Mouse (Mus musculus) left cerebral cortex, postnatal 36 days (tissue): ENCODE measurements around the gene Evc2. TPM values are rescaled to one million over a fixed set of nuclear protein-coding genes. Genes with fewer than 3 reads are reported as not detected.

Experiments used
- DNase-seq, 2 experiments: peaks; one replicate each; pipeline ENCODE4 v3.0.0; 2021 to 2022; ENCODE audit warnings: low spot score in 2 of 2, mixed read lengths in 1 of 2
- intact Hi-C: fragments of 180-260 bp; cut with DNase I; formaldehyde crosslinking; loops from one replicate; pipeline ENCODE4 v1.15.1; 2025
- total RNA-seq, 2 experiments: library from RNA; stranded (reverse); gene quantifications; 2 replicates each; pipeline ENCODE4 v1.2.3; 2021

Evc2 gene
- total RNA-seq, 2 experiments from 2014 or later: 12.0 to 14.1 TPM

DNA sequence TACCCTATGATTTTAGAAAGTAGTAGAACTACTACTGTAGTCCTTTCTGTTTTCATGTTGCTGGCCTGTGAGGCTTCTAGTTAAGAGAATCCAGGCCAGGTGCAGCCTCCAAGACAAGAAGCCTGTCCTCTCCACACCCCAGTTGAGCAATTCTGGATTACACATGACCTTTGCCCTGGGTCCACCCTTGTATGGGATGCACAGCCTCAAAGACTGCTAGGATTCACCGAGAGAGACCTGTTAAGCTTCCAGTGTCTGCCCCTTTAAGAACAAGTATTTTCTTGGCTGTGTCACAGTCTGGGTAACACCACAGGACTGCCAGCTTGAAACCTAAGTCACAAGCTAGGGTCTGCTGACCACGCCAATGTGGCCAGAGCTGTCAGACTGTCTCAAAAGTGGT, 119.9 kb downstream of the Evc2 start:
- intact Hi-C loops: no loop called here
- no peak for DNase-seq

DNA sequence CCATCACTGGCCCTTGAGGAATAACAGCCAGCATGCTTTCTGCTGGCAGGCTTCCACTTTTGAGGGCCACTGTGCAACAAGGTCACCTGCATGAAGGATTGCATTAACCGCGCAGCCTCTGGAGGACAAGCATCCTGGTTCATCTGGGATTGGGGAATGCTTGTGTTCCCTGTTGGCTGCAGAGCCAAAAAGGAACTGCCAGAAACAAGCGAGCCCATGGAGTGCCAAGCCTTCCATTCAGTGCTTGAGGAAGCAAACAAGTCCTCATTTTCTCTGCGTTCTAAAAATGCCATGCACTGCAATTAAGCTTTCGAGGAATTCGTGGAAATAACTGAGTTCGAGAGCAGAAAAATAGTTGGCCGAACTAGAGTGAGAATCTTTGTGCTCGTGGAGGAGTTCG, 127.2 kb downstream of the Evc2 start:
- DNase-seq: no peak
- intact Hi-C loops: no loop called here

DNA sequence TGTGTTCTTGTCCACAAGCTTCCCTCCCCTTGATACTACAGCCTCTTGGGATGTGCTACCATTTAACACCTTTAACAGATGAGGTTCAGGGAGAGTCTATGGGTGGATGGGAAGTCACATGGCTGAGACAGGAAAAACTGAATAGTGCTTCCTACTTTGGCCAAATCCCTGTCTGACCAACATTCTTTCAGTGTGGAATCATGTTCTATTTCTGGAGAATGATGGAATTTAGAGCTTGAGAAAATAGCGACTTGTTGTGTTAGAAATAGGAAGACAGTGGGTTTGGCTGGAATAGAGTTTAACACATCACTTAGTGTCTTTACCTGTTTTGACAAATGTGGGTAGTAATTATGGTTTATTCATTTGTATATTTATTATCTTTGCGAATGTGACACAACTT, 129.3 kb downstream of the Evc2 start:
- intact Hi-C loops: no loop called here
- DNase-seq: no peak

DNA sequence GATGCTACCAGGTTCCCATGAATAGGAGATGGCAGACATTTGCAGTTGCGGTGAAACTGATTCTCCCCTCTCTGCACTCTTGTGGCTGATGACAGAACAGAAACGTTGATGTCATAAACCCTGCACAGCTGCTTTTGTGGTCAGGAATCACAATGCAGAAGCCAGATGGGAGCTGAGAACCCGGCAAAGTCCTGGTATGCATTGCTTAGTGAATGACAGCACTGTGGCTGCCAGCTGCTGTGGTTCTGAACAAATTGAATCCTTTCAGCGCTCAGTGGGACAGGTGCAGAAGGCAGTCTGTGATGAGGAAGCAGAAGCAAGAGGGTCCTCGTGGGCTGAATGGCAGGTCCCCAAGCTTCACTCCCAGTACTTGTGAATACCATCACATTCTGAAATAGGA, 130.7 kb downstream of the Evc2 start:
- DNase-seq: no peak
- intact Hi-C loops: no loop called here

DNA sequence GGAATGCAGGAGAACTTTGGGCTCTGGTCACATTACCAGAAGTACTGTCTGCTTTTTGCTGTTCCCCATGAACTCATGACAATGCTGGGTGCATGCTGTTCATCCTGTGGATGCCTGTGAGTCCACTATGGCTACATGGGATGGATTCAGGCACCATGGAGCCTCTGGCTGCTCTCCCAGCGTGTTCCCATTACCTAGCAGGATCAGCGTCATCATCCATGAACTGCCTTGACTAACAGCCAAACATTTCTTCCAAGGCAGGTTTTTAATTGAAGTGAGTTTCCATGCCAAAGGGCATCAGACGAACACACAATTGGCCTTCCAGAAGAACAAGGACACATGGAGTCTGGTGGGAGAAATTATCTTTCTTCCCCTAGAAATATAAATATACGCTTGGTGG, 133.3 kb downstream of the Evc2 start:
- no peak for DNase-seq
- intact Hi-C loops: no loop called here

DNA sequence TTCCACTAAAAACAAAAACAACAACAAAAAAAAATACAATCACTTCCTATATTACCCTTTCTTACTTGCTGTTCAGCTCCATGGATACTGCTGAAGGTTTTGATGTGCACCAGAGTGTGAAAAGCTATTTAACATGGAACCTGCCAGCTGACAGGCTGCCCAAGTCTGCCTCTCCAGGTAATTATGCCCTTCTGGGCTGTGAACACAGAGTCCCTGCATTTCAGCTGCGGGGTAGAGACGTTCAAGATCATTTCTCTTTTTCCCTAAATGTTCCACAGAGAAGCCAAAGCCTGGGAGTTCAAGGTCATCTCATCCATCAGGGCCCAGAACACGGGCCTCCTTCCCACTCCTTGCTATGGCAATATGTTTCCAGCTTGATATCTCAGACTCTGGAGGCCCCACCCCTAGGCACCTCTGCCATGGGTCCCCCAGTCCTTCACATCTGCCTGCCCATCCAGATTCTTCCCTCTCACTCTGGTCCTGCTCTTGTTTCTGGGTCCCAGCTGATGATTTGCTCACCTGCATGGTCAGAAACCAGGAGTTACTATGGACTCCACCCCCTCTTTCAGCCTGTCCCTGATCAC, 133.8 kb downstream of the Evc2 start:
- DNase-seq: no peak
- intact Hi-C loops: no loop called here

Other genes starting within 250 kb of the Evc2 start
- 100 to 1,000 TPM; 199 to 200 TPM for gene Crmp1, start 96.6 kb upstream of the Evc2 start, total RNA-seq
- 1 to 10 TPM; 5.2 to 9.2 TPM for gene Evc, start 1.6 kb upstream of the Evc2 start, total RNA-seq